Mouse (Mus musculus) liver, adult 2 months (tissue): ENCODE data around the gene Zswim7.

ENCODE experiments used
- CTCF ChIP-seq: fragments of 200-500 bp; IDR thresholded peaks from 2 replicates; pipeline ENCODE4 v1.5.1; 2011; ENCODE audit warnings: low read depth, low read length, control low read depth
- POLR2A ChIP-seq: fragments of 200-500 bp; IDR thresholded peaks from 2 replicates; pipeline ENCODE4 v1.6.1; 2011; ENCODE audit warnings: low read length, control low read depth; ENCODE audit not compliant: insufficient read depth; ENCODE audit errors: extremely low read depth

DNA sequence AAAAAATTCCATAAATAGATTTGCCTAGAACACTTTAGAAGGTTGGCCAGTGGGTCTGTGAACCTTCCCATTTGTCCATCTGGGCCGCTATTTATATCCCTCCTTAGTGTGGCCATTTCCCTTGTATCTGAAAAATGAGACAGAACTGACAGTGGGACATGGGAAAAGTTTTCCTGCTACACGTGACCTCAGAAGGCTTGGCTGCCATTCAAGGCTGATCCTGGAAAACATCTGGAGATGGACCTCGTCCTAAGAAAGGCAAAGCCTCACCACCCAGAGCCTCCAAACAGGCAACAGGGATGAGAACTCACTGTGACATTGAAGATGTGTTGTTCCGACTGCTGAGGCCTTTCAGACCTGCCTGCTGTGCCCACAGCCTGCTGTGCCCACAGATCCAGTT lies 56.4 kb downstream of the Zswim7 start:
- no peak for TF ChIP-seq CTCF
- TF ChIP-seq POLR2A: no peak
